Mouse (Mus musculus): ENCODE measurements around the gene Anxa11. TPM values are rescaled to one million over a fixed set of nuclear protein-coding genes. Genes with fewer than 3 reads are reported as not detected.

Anxa11 gene
- 78.1 and 96.6 TPM in 2 replicates for polyA plus RNA-seq (2012; rRNA removed)

DNA sequence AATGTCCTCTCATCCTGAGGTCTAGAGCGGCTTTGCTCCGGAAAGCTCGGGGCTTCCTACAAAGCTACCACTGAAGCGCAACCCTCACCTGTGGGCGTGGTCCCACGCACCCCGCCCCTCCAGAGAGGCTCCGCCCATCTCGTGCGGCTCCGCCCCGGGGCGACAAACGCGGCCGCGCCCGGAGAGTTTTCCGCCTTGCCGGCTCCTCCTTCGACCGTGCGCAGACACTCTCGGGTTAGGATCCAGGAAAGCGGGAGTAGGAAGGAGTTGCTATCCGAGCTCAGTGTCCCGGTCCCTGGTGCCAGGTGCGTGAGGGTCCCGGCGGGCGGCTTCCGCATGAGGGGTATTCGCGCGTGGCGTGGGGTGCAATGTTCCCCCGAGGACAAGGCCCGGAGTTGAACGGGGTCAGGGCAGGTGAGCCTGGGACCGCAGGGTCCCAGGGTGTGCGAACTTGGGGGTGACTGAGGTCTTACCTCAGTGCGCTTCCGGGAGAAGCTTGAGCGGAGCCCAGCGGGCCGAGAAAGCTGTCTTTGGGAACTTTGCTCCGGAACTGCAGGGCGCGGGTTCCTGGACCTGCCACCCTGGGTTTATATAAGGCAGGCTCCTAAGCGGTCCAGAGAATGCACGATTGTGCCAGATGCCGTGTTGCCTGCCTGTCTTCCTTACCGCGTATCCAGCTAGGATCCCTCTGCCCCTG lies at the start of gene Anxa11:
Anxa11 (plus strand) TSS at position 166 of the 697 bp plus-strand sequence.

DNA sequence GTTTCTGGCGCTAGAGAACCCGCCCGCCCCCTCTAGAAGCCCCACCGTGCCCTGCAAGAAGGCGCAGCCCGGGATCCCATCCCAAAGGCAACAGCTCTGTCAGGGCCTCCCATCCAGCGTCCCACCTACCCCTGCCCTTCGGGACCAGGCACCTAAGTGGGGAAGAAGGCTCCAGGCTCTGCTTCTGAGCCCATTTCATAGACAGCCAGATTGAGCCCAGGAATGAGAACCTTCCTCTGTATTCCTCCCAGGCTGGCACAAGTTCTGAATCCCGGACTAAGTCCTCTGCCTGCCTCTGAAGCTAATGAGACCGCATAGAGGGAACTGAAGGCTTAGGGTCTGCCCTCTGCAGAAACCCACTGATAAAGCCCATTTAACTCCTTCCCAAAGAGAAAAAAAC lies 61.0 kb downstream of the Anxa11 start, which contains the start of gene Plac9a:
Plac9a (minus strand) TSS at position 101 of the 400 bp plus-strand sequence.

GRCm38 (mm10) chr14:25927562-25927881 lies 85.6 kb downstream of the Anxa11 start, which contains the start of gene Tmem254a:
Gene Tmem254a, minus strand, starts transcription at chr14:25927672.

Other genes with a start within 250 kb of the Anxa11 start
- gene Ppif, start 148.0 kb upstream of the Anxa11 start, polyA plus RNA-seq (2012; rRNA removed): 63.5 and 83.0 TPM in 2 replicates
- gene Zcchc24, start 73.1 kb upstream of the Anxa11 start, polyA plus RNA-seq (2012; rRNA removed): 57.0 and 57.4 TPM in 2 replicates
- gene Plac9a, start 60.9 kb downstream of the Anxa11 start, polyA plus RNA-seq (2012; rRNA removed): 0.75 and 0.86 TPM in 2 replicates
- 8.9 and 19.2 TPM in 2 replicates for gene Tmem254a, start 85.5 kb downstream of the Anxa11 start, polyA plus RNA-seq (2012; rRNA removed)
- 0.87 and 1.5 TPM in 2 replicates for gene Cphx1, start 96.1 kb downstream of the Anxa11 start, polyA plus RNA-seq (2012; rRNA removed)
- 1.4 and 1.9 TPM in 2 replicates for gene Duxbl1, start 136.4 kb downstream of the Anxa11 start, polyA plus RNA-seq (2012; rRNA removed)
- gene Gm9780, start 200.6 kb downstream of the Anxa11 start, polyA plus RNA-seq (2012; rRNA removed): 308 and 340 TPM in 2 replicates
- gene Tmem254c, start 225.2 kb downstream of the Anxa11 start, polyA plus RNA-seq (2012; rRNA removed): 57.5 and 59.1 TPM in 2 replicates
- not detected in 2 replicates for gene Cphx2, start 239.4 kb downstream of the Anxa11 start, polyA plus RNA-seq (2012; rRNA removed)
- 0.25 TPM in 1 of 2 replicates, not detected in the other for gene Cphx3, start 240.1 kb downstream of the Anxa11 start, polyA plus RNA-seq (2012; rRNA removed)

All from ovary, adult 2 months (tissue).